Mouse (Mus musculus): Measurements from ENCODE around the gene Lsm14b. TPM values are rescaled to one million over a fixed set of nuclear protein-coding genes. Genes with fewer than 3 reads are reported as not detected.

Lsm14b gene
- polyA plus RNA-seq, 1 experiment from 2014 or later: 2.0 TPM

- peaks cover 38% of the 10 kb centered on the region for H3K4me1 ChIP-seq (replicated peaks)
- ATAC-seq (ENCODE audit: low read depth) (no peak), DNase-seq (no peak)
- H3K36me3 ChIP-seq: peaks cover 46% of the 10 kb centered on the region
- no peaks in the 10 kb centered on the region for H3K9me3 ChIP-seq (replicated peaks)
- H3K27ac ChIP-seq: peak overlapping the region; percentile 89; the same call in 1 of the 2 replicates
- peak overlapping the region; percentile 100 for H3K4me2 ChIP-seq
- H3K9ac ChIP-seq: peak overlapping the region; percentile 94
- H3K27me3 ChIP-seq: peaks cover 8% of the 10 kb centered on the region; the same call in 1 of the 2 replicates
- 49% methylated on average over 6 of the region's 6 CpGs for WGBS (ENCODE audit: insufficient replicate concordance)
- H3K4me3 ChIP-seq (replicated peaks): peak overlapping the region; percentile 75
Observed at GRCm38 (mm10) chr2:180040406-180040805, 15.6 kb downstream of the Lsm14b start.

- Histone ChIP-seq H3K9me3 (replicated peaks) (no peaks in the 10 kb centered on the region), H3K4me3 (replicated peaks) (peak overlapping the region; percentile 75), H3K27me3 (peaks cover 8% of the 10 kb centered on the region; the same call in 1 of the 2 replicates), H3K4me1 (replicated peaks) (peaks cover 38% of the 10 kb centered on the region), H3K27ac (peak overlapping the region; percentile 89), H3K4me2 (peak overlapping the region; percentile 100), H3K9ac (peak overlapping the region; percentile 94), H3K36me3 (peaks cover 33% of the 10 kb centered on the region)
- peak; percentile 60 for ATAC-seq (ENCODE audit: low read depth)
- under 1% methylated on average over 66 of the region's 66 CpGs for WGBS (ENCODE audit: insufficient replicate concordance)
- no peak for DNase-seq
Observed at GRCm38 (mm10) chr2:180041577-180042255, 16.9 kb downstream of the Lsm14b start.

- 1% methylated on average over 57 of the region's 78 CpGs for WGBS (ENCODE audit: insufficient replicate concordance)
- Histone ChIP-seq H3K4me3 (replicated peaks) (peak within 1 kb of the TSS; percentile 75), H3K4me1 (replicated peaks) (peaks cover 38% of the 10 kb centered on the region), H3K9ac (peak within 1 kb of the TSS; percentile 94), H3K9me3 (replicated peaks) (no peaks in the 10 kb centered on the region), H3K36me3 (peaks cover 27% of the 10 kb centered on the region), H3K27me3 (peaks cover 8% of the 10 kb centered on the region; the same call in 1 of the 2 replicates), H3K4me2 (peak within 1 kb of the TSS; percentile 100), H3K27ac (peak within 1 kb of the TSS; percentile 89)
- DNase-seq: peak; percentile 86
- ATAC-seq (ENCODE audit: low read depth): peak; percentile 96
Observed at GRCm38 (mm10) chr2:180042256-180042857, 17.6 kb downstream of the Lsm14b start, which contains the start of the genes Psma7 and Ss18l1. Gene Psma7, minus strand, starts transcription at chr2:180042433. Gene Ss18l1, plus strand, starts transcription at chr2:180042509.

GRCm38 (mm10) chr2:180042858-180043515, 18.2 kb downstream of the Lsm14b start:
- WGBS (ENCODE audit: insufficient replicate concordance): under 1% methylated on average over 63 of the region's 66 CpGs
- peaks cover 38% of the 10 kb centered on the region for H3K4me1 ChIP-seq (replicated peaks)
- DNase-seq (peak; percentile 41), ATAC-seq (ENCODE audit: low read depth) (peak; percentile 4; the same call in 1 of the 2 replicates)
- H3K27me3 ChIP-seq: peaks cover 8% of the 10 kb centered on the region; the same call in 1 of the 2 replicates
- H3K27ac ChIP-seq: peak overlapping the region; percentile 89
- peak overlapping the region; percentile 94 for H3K9ac ChIP-seq
- peaks cover 20% of the 10 kb centered on the region for H3K36me3 ChIP-seq
- H3K4me2 ChIP-seq: peak overlapping the region; percentile 100
- peak overlapping the region; percentile 75 for H3K4me3 ChIP-seq (replicated peaks)
- no peaks in the 10 kb centered on the region for H3K9me3 ChIP-seq (replicated peaks)

GRCm38 (mm10) chr2:180045283-180045682, 20.5 kb downstream of the Lsm14b start:
- DNase-seq (peak; percentile 24), ATAC-seq (ENCODE audit: low read depth) (no peak)
- H3K27ac ChIP-seq: no peak overlapping the region
- no peak overlapping the region for H3K4me3 ChIP-seq (replicated peaks)
- H3K4me2 ChIP-seq: no peak overlapping the region
- H3K9ac ChIP-seq: no peak overlapping the region
- H3K9me3 ChIP-seq (replicated peaks): no peaks in the 10 kb centered on the region
- H3K36me3 ChIP-seq: no peaks in the 10 kb centered on the region
- H3K4me1 ChIP-seq (replicated peaks): peaks cover 30% of the 10 kb centered on the region
- H3K27me3 ChIP-seq: peaks cover 8% of the 10 kb centered on the region; the same call in 1 of the 2 replicates
- 42% methylated on average over 4 of the region's 4 CpGs for WGBS (ENCODE audit: insufficient replicate concordance)

- ATAC-seq (ENCODE audit: low read depth) (no peak), DNase-seq (no peak)
- Histone ChIP-seq H3K27ac (no peak overlapping the region), H3K36me3 (no peaks in the 10 kb centered on the region), H3K9ac (no peak overlapping the region), H3K9me3 (replicated peaks) (no peaks in the 10 kb centered on the region), H3K27me3 (peaks cover 8% of the 10 kb centered on the region; the same call in 1 of the 2 replicates), H3K4me3 (replicated peaks) (no peak overlapping the region), H3K4me2 (no peak overlapping the region), H3K4me1 (replicated peaks) (peaks cover 20% of the 10 kb centered on the region)
- 68% methylated on average over 3 of the region's 3 CpGs for WGBS (ENCODE audit: insufficient replicate concordance)
Observed at GRCm38 (mm10) chr2:180047580-180047979, 22.8 kb downstream of the Lsm14b start.

- ATAC-seq (ENCODE audit: low read depth) (no peak), DNase-seq (no peak)
- Histone ChIP-seq H3K27ac (no peak overlapping the region), H3K4me3 (replicated peaks) (no peak overlapping the region), H3K36me3 (no peaks in the 10 kb centered on the region; the same call in 1 of the 2 replicates), H3K9me3 (replicated peaks) (no peaks in the 10 kb centered on the region), H3K9ac (no peak overlapping the region), H3K4me1 (replicated peaks) (peaks cover 16% of the 10 kb centered on the region), H3K27me3 (peaks cover 6% of the 10 kb centered on the region; the same call in 1 of the 2 replicates), H3K4me2 (no peak overlapping the region)
- 81% methylated on average over 18 of the region's 18 CpGs for WGBS (ENCODE audit: insufficient replicate concordance)
Observed at GRCm38 (mm10) chr2:180047980-180048635, 23.3 kb downstream of the Lsm14b start.

- H3K27ac ChIP-seq: no peak overlapping the region
- H3K4me2 ChIP-seq: no peak overlapping the region
- WGBS (ENCODE audit: insufficient replicate concordance): 25% methylated on average over 5 of the region's 5 CpGs
- H3K36me3 ChIP-seq: peaks cover 12% of the 10 kb centered on the region
- H3K4me1 ChIP-seq (replicated peaks): peaks cover 3% of the 10 kb centered on the region; the same call in 1 of the 2 replicates
- H3K9ac ChIP-seq: no peak overlapping the region
- no peaks in the 10 kb centered on the region for H3K27me3 ChIP-seq
- DNase-seq (peak; percentile 66), ATAC-seq (ENCODE audit: low read depth) (peak; percentile 57)
- H3K4me3 ChIP-seq (replicated peaks): no peak overlapping the region
- no peaks in the 10 kb centered on the region for H3K9me3 ChIP-seq (replicated peaks)
Observed at GRCm38 (mm10) chr2:180050986-180051385, 26.2 kb downstream of the Lsm14b start.

GRCm38 (mm10) chr2:180051986-180052733, 27.4 kb downstream of the Lsm14b start:
- no peak overlapping the region for H3K4me3 ChIP-seq (replicated peaks)
- no peak overlapping the region for H3K4me2 ChIP-seq
- peaks cover 13% of the 10 kb centered on the region for H3K36me3 ChIP-seq
- no peak overlapping the region for H3K27ac ChIP-seq
- H3K9ac ChIP-seq: no peak overlapping the region
- no peak; the same call in 1 of the 2 replicates for ATAC-seq (ENCODE audit: low read depth)
- H3K9me3 ChIP-seq (replicated peaks): no peaks in the 10 kb centered on the region
- 83% methylated on average over 14 of the region's 14 CpGs for WGBS (ENCODE audit: insufficient replicate concordance)
- H3K27me3 ChIP-seq: no peaks in the 10 kb centered on the region
- H3K4me1 ChIP-seq (replicated peaks): peaks cover 3% of the 10 kb centered on the region; the same call in 1 of the 2 replicates
- DNase-seq: no peak

GRCm38 (mm10) chr2:180053001-180053400, 28.2 kb downstream of the Lsm14b start:
- Histone ChIP-seq H3K4me3 (replicated peaks) (no peak overlapping the region), H3K27me3 (no peaks in the 10 kb centered on the region), H3K36me3 (peaks cover 20% of the 10 kb centered on the region), H3K9me3 (replicated peaks) (no peaks in the 10 kb centered on the region), H3K4me1 (replicated peaks) (peaks cover 3% of the 10 kb centered on the region; the same call in 1 of the 2 replicates), H3K27ac (no peak overlapping the region), H3K9ac (no peak overlapping the region), H3K4me2 (no peak overlapping the region)
- WGBS (ENCODE audit: insufficient replicate concordance): 85% methylated on average over 9 of the region's 9 CpGs
- no peak for DNase-seq
- ATAC-seq (ENCODE audit: low read depth): no peak
